Mouse (Mus musculus) C2C12 (cell line): ENCODE measurements at regions not wholly inside any gene's neighbourhood (a gene's known extent, or its start where the extent isn't known, plus 50 kb on each side); places are given as distances from the start of the nearest gene placed in this dataset.

Source experiments
- H3K27me3 ChIP-seq: one replicate; pipeline ENCODE4 v1.6.1; 2011; ENCODE audit not compliant: control insufficient read depth, insufficient read depth, insufficient read length
- H3K36me3 ChIP-seq: one replicate; pipeline ENCODE4 v1.6.1; 2011; ENCODE audit not compliant: control insufficient read depth, insufficient read depth
- H3K4me3 ChIP-seq: one replicate; pipeline ENCODE4 v1.5.1; 2011; ENCODE audit warnings: mild to moderate bottlenecking, control low read depth; ENCODE audit not compliant: poor library complexity, insufficient read depth, severe bottlenecking
- H3K79me2 ChIP-seq: one replicate; pipeline ENCODE4 v1.6.1; 2011; ENCODE audit not compliant: control insufficient read depth, insufficient read depth
- H3K79me3 ChIP-seq: one replicate; pipeline ENCODE4 v1.6.1; 2011; ENCODE audit warnings: low read depth, control low read depth
- H3ac ChIP-seq: one replicate; pipeline ENCODE3; 2011; ENCODE audit warnings: low read depth; ENCODE audit not compliant: control insufficient read depth, insufficient read length
- CEBPB ChIP-seq: IDR thresholded peaks from one replicate; pipeline ENCODE4 v1.6.1; 2011; ENCODE audit warnings: low read depth, mild to moderate bottlenecking, control low read depth, moderate library complexity
- CTCF ChIP-seq: IDR thresholded peaks from one replicate; pipeline ENCODE4 v1.5.1; 2011; ENCODE audit not compliant: control insufficient read depth, insufficient read depth, insufficient read length
- FOSL1 ChIP-seq: IDR thresholded peaks from one replicate; pipeline ENCODE4 v1.8.0; 2011; ENCODE audit warnings: mild to moderate bottlenecking, low read length; ENCODE audit not compliant: poor library complexity, insufficient read depth, severe bottlenecking
- MAX ChIP-seq: IDR thresholded peaks from one replicate; pipeline ENCODE4 v1.6.1; 2011; ENCODE audit warnings: mild to moderate bottlenecking, control low read depth
- MYOD1 ChIP-seq: IDR thresholded peaks from one replicate; pipeline ENCODE4 v1.6.1; 2011; ENCODE audit warnings: low read depth; ENCODE audit not compliant: control insufficient read depth, insufficient read length
- MYOG ChIP-seq: IDR thresholded peaks from one replicate; pipeline ENCODE4 v1.6.1; 2011; ENCODE audit not compliant: control insufficient read depth, insufficient read length; ENCODE audit errors: extremely low read depth
- USF1 ChIP-seq: IDR thresholded peaks from one replicate; pipeline ENCODE4 v1.6.1; 2011; ENCODE audit warnings: low read depth, mild to moderate bottlenecking, control low read depth, moderate library complexity

DNA sequence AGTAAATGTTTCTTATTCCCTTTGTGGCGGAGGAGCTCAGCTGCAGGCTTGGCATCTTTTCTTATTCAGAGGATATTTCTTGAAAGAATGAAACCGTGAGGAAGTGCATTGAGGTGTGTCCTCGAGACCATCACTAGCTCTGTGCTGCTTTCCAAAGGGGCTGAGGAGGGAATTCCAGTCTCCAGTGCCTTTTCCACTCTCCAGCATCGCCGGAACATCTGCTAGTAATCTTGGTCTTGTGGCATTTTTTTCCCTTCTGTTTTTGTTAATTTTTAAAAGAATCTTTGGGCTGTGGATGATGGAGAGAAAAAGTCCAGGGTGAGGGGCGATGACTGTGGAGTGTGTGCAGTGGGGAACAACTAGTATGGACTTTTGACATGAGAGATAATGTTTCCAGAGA lies 395.9 kb upstream of the Klf4 start:
- H3K79me2 ChIP-seq, result no peaks in the 10 kb centered on the region
- no peak overlapping the region for H3ac ChIP-seq
- TF ChIP-seq CEBPB, result no peak
- TF ChIP-seq USF1, result no peak
- TF ChIP-seq FOSL1, result no peak
- TF ChIP-seq MAX, result no peak
- no peak for TF ChIP-seq MYOG
- TF ChIP-seq MYOD1, result no peak
- H3K79me3 ChIP-seq, result no peaks in the 10 kb centered on the region
- H3K36me3 ChIP-seq, result no peaks in the 10 kb centered on the region
- no peak overlapping the region for H3K4me3 ChIP-seq
- no peaks in the 10 kb centered on the region for H3K27me3 ChIP-seq

DNA sequence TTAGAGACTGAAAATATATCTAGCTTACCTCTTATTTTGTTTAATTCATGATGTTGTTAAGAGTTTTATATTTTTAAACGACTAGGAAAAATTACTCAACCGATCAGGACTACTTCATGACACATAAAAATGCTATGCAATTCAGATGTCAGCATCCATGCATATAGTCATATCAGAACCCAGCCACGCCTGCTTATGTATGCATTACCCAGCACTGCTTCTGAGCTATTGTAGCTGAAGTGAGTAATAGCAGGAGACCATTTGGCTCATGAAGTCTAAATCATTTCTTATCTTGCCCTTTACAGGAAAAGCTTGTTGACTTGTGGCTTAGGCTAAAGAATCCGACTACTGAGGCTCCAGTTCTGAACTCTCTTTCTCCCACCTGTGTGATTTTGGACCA lies 395.1 kb upstream of the Klf4 start:
- Histone ChIP-seq H3K79me2 (no peaks in the 10 kb centered on the region), H3ac (no peak overlapping the region), H3K27me3 (no peaks in the 10 kb centered on the region), H3K36me3 (no peaks in the 10 kb centered on the region), H3K79me3 (no peaks in the 10 kb centered on the region), H3K4me3 (no peak overlapping the region)
- TF ChIP-seq CTCF (no peak), USF1 (no peak), MYOG (no peak)

DNA sequence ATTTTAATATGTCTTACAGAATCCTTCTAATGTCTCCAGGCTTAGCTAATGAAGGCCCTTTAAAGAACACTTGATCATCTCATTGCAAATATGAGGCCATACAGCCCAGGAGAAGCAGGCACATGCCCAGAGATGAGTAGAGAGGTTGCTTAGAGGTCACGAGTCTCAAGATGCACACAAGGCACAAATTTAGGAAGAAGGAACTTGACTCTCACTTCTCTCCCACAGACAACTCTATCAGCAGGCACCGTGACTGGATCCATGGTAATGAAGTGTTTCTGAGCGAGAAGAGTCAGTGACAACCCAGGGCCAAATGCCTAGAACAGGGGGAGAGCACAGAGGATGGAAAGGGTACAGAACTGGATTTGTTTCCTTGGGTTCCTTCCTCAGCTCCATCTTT lies 392.7 kb upstream of the Klf4 start:
- H3ac ChIP-seq, result no peak overlapping the region
- H3K36me3 ChIP-seq, result no peaks in the 10 kb centered on the region
- H3K4me3 ChIP-seq, result no peak overlapping the region
- H3K79me2 ChIP-seq, result no peaks in the 10 kb centered on the region
- H3K27me3 ChIP-seq, result no peaks in the 10 kb centered on the region
- no peak for TF ChIP-seq MYOD1
- TF ChIP-seq FOSL1, result no peak
- no peak for TF ChIP-seq USF1
- TF ChIP-seq CTCF, result no peak
- TF ChIP-seq MAX, result no peak
- no peak for TF ChIP-seq CEBPB
- TF ChIP-seq MYOG, result no peak
- no peaks in the 10 kb centered on the region for H3K79me3 ChIP-seq

DNA sequence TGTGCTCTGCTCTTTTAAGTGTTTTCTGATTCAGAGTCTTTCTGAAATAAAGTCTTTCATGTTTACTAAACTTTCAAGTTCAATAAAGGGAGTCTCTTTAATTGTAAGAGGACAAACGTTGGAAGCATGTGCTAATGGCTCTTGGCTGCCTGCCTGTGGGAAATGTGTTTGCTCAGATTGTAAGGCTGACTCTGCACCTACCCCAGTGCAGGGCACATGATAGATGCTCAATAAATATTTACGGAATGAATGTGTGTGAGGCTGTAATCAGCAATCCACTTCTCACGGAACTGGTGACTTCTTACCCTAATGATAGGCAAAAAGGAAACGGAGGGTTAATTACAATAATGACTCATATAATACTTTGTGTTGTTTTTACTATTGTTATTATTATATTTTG lies 389.0 kb upstream of the Klf4 start:
- no peaks in the 10 kb centered on the region for H3K36me3 ChIP-seq
- no peaks in the 10 kb centered on the region for H3K27me3 ChIP-seq
- no peak overlapping the region for H3ac ChIP-seq
- no peaks in the 10 kb centered on the region for H3K79me3 ChIP-seq
- no peaks in the 10 kb centered on the region for H3K79me2 ChIP-seq
- TF ChIP-seq CTCF, result no peak
- no peak for TF ChIP-seq MYOG
- no peak for TF ChIP-seq MYOD1
- TF ChIP-seq FOSL1, result no peak
- TF ChIP-seq MAX, result no peak
- TF ChIP-seq USF1, result no peak
- no peak for TF ChIP-seq CEBPB
- H3K4me3 ChIP-seq, result no peak overlapping the region

DNA sequence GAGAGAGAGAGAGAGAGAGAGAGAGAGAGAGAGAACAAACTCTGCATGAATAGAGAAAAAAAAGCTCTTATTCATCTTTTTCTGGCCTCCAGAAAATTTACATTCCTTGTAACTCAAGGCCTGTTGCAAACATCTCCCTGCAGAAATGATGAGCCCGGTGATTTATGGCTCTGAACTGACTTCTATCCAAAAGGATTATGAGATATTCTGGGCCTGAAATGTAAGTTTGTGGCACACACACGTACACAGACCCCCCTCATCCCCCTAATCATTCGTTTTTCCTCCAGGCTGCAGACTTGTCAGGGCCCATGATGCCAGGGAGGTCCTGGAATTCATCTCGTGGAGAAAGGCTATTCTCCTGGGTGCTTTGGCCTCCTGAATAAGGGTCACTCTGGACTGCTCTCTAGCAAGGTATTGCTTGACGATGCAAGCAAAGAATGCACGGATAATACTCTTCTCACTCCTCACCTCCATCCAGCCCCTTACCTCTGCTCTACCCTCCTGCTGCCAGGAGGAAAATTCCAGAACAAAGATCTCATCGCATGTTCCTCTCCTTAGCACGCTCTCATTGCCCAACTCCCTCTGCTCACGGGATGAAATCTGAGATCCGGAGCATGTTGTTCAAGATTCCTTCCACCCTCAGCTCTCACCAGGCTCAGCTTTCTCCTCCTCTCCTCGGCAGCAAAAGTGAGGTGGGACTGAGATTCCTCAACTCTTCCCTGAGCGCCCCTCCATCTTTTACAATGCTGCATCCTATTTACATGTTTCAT lies 362.0 kb upstream of the Klf4 start:
- no peak overlapping the region for H3ac ChIP-seq
- H3K27me3 ChIP-seq, result no peaks in the 10 kb centered on the region
- no peaks in the 10 kb centered on the region for H3K79me2 ChIP-seq
- no peaks in the 10 kb centered on the region for H3K36me3 ChIP-seq
- H3K79me3 ChIP-seq, result no peaks in the 10 kb centered on the region
- H3K4me3 ChIP-seq, result no peak overlapping the region
- TF ChIP-seq FOSL1 (no peak), MYOD1 (no peak), CEBPB (no peak), MAX (no peak), CTCF (no peak), MYOG (no peak), USF1 (no peak)

- H3K79me2 ChIP-seq, result no peaks in the 10 kb centered on the region
- no peaks in the 10 kb centered on the region for H3K27me3 ChIP-seq
- H3ac ChIP-seq, result no peak overlapping the region
- no peaks in the 10 kb centered on the region for H3K36me3 ChIP-seq
- H3K4me3 ChIP-seq, result no peak overlapping the region
- no peak for TF ChIP-seq FOSL1
- TF ChIP-seq MYOG, result no peak
- TF ChIP-seq CEBPB, result no peak
- TF ChIP-seq MAX, result no peak
- TF ChIP-seq MYOD1, result no peak
- TF ChIP-seq USF1, result no peak
- no peak for TF ChIP-seq CTCF
- H3K79me3 ChIP-seq, result no peaks in the 10 kb centered on the region
Measured at GRCm38 (mm10) chr4:55891656-55892055, 359.4 kb upstream of the Klf4 start.
